Mouse (Mus musculus): ENCODE data around the gene Cldn22. TPM values are rescaled to one million over a fixed set of nuclear protein-coding genes. Genes with fewer than 3 reads are reported as not detected.

The Cldn22 gene
- polyA plus RNA-seq, 1 experiment from 2014 or later: not detected

DNA sequence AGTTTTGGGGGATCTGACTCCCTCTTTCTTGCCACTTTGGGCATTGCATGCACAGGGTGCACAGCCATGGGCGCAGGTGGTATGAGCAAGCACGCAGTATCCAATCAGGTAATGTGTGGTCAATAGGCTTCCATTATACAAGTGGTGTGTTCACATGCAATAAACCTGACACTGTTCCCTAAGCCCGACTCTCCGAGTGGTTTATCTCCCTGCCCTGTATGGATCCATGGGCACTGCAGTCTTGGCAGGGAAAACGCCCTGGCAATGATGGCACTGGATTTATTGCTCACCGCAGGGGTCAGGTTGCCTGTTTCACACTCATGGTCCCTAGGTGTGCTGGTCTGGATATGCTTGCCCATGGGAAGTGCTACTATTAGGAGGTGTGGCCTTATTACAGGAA is 23.6 kb downstream of the Cldn22 start:
- Histone ChIP-seq H3K9me3 (replicated peaks; ENCODE audit: control insufficient read depth, low read length) (no peaks in the 10 kb centered on the region), H3K4me2 (ENCODE audit: low read depth, low read length) (no peak overlapping the region), H3K36me3 (ENCODE audit: control insufficient read depth, insufficient read depth) (peaks cover 5% of the 10 kb centered on the region), H3K4me3 (ENCODE audit: low read depth, low read length) (no peak overlapping the region), H3K4me1 (ENCODE audit: control insufficient read depth, low read depth, low read length) (no peaks in the 10 kb centered on the region), H3K27me3 (ENCODE audit: control insufficient read depth, insufficient read depth, low read depth, low read length) (no peaks in the 10 kb centered on the region), H3K27ac (ENCODE audit: low read length) (no peak overlapping the region), H3K9ac (ENCODE audit: low read depth, low read length) (no peak overlapping the region)
- no peak for ATAC-seq (ENCODE audit: low read depth)
- 79% methylated on average over 6 of the region's 6 CpGs for WGBS (ENCODE audit: insufficient replicate concordance)

DNA sequence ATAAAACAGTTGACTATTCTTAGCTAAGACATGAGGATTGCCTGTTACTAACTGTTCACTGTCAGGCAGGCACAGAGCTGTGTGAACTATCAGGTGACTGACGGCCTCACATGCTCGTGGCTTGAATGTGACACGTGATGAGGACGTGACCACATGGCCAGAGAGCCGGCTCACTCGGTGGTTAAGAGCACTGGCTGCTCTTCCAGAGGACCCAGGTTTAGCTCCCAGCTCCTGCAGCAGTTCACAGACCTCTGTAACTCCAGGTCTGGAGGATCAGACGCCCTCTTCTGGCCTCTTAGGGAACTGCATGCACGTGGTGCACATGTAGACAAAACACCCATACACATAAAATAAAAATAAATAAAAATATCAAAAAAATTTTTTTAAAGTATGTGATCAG is 25.6 kb downstream of the Cldn22 start:
- H3K36me3 ChIP-seq (ENCODE audit: control insufficient read depth, insufficient read depth): peaks cover 5% of the 10 kb centered on the region
- H3K4me2 ChIP-seq (ENCODE audit: low read depth, low read length): no peak overlapping the region
- H3K4me1 ChIP-seq (ENCODE audit: control insufficient read depth, low read depth, low read length): no peaks in the 10 kb centered on the region
- H3K9me3 ChIP-seq (replicated peaks; ENCODE audit: control insufficient read depth, low read length): no peaks in the 10 kb centered on the region
- H3K9ac ChIP-seq (ENCODE audit: low read depth, low read length): no peak overlapping the region
- H3K4me3 ChIP-seq (ENCODE audit: low read depth, low read length): no peak overlapping the region
- ATAC-seq (ENCODE audit: low read depth): no peak
- H3K27me3 ChIP-seq (ENCODE audit: control insufficient read depth, insufficient read depth, low read depth, low read length): no peaks in the 10 kb centered on the region
- 68% methylated on average over 8 of the region's 8 CpGs for WGBS (ENCODE audit: insufficient replicate concordance)
- no peak overlapping the region for H3K27ac ChIP-seq (ENCODE audit: low read length)

- Histone ChIP-seq H3K9ac (ENCODE audit: low read depth, low read length) (no peak overlapping the region), H3K9me3 (replicated peaks; ENCODE audit: control insufficient read depth, low read length) (no peaks in the 10 kb centered on the region), H3K27ac (ENCODE audit: low read length) (no peak overlapping the region), H3K4me2 (ENCODE audit: low read depth, low read length) (peak overlapping the region; percentile 35), H3K4me1 (ENCODE audit: control insufficient read depth, low read depth, low read length) (no peaks in the 10 kb centered on the region), H3K4me3 (ENCODE audit: low read depth, low read length) (peak overlapping the region; percentile 37), H3K27me3 (ENCODE audit: control insufficient read depth, insufficient read depth, low read depth, low read length) (no peaks in the 10 kb centered on the region), H3K36me3 (ENCODE audit: control insufficient read depth, insufficient read depth) (peaks cover 5% of the 10 kb centered on the region)
- ATAC-seq (ENCODE audit: low read depth): no peak
- WGBS (ENCODE audit: insufficient replicate concordance): 23% methylated on average over 12 of the region's 12 CpGs
Observed at GRCm38 (mm10) chr8:47851824-47852502, 27.7 kb downstream of the Cldn22 start.

DNA sequence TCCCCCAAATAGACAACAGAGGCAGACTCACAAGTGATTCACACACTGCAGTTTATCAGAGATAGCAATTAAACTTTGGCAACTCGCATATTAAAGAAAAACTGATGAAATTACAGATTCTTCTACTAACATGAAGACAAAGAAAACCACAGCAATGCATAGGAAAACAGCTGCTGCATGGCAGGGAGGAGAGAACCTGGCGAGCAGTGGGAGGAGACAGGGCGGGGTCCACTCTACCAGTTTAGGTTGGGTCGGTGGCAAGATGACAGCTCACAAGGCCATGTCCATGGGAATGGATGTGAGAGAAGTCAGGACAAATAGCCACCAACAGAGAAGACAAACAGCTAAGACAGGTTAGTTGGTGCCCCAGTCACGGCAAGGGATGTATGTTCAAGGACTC is 28.5 kb downstream of the Cldn22 start:
- Histone ChIP-seq H3K27me3 (ENCODE audit: control insufficient read depth, insufficient read depth, low read depth, low read length) (no peaks in the 10 kb centered on the region), H3K4me2 (ENCODE audit: low read depth, low read length) (no peak overlapping the region), H3K4me1 (ENCODE audit: control insufficient read depth, low read depth, low read length) (no peaks in the 10 kb centered on the region), H3K9ac (ENCODE audit: low read depth, low read length) (no peak overlapping the region), H3K36me3 (ENCODE audit: control insufficient read depth, insufficient read depth) (peaks cover 5% of the 10 kb centered on the region), H3K9me3 (replicated peaks; ENCODE audit: control insufficient read depth, low read length) (no peaks in the 10 kb centered on the region), H3K4me3 (ENCODE audit: low read depth, low read length) (no peak overlapping the region), H3K27ac (ENCODE audit: low read length) (no peak overlapping the region)
- 51% methylated on average over 5 of the region's 5 CpGs for WGBS (ENCODE audit: insufficient replicate concordance)
- no peak for ATAC-seq (ENCODE audit: low read depth)

DNA sequence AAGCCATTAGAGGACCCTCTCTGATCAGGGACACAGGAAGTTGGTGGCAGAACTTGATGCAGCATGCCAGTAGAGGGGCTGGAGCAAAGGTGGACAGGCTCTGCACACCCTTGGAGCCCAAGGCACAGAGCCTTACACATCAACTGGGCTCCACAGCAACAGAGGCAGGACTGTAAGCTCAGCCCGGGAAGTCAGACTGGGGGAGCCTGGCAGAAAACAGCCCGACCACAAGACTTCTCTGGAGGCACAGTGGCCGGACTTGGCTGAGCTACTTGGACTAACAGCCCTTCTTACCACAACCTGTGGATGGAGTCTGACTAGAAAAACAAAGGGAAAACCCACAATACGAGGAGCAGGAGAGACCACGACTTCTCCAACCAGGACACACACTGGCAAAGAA is 29.1 kb downstream of the Cldn22 start:
- H3K9ac ChIP-seq (ENCODE audit: low read depth, low read length): no peak overlapping the region
- no peak overlapping the region for H3K4me2 ChIP-seq (ENCODE audit: low read depth, low read length)
- no peak overlapping the region for H3K27ac ChIP-seq (ENCODE audit: low read length)
- peaks cover 5% of the 10 kb centered on the region for H3K36me3 ChIP-seq (ENCODE audit: control insufficient read depth, insufficient read depth)
- 56% methylated on average over 5 of the region's 5 CpGs for WGBS (ENCODE audit: insufficient replicate concordance)
- ATAC-seq (ENCODE audit: low read depth): no peak
- no peaks in the 10 kb centered on the region for H3K27me3 ChIP-seq (ENCODE audit: control insufficient read depth, insufficient read depth, low read depth, low read length)
- H3K9me3 ChIP-seq (replicated peaks; ENCODE audit: control insufficient read depth, low read length): no peaks in the 10 kb centered on the region
- no peaks in the 10 kb centered on the region for H3K4me1 ChIP-seq (ENCODE audit: control insufficient read depth, low read depth, low read length)
- no peak overlapping the region for H3K4me3 ChIP-seq (ENCODE audit: low read depth, low read length)

GRCm38 (mm10) chr8:47859259-47859658 is 35.0 kb downstream of the Cldn22 start:
- Histone ChIP-seq H3K27me3 (ENCODE audit: control insufficient read depth, insufficient read depth, low read depth, low read length) (no peaks in the 10 kb centered on the region), H3K4me2 (ENCODE audit: low read depth, low read length) (no peak overlapping the region), H3K9me3 (replicated peaks; ENCODE audit: control insufficient read depth, low read length) (no peaks in the 10 kb centered on the region), H3K27ac (ENCODE audit: low read length) (no peak overlapping the region), H3K4me1 (ENCODE audit: control insufficient read depth, low read depth, low read length) (no peaks in the 10 kb centered on the region), H3K36me3 (ENCODE audit: control insufficient read depth, insufficient read depth) (no peaks in the 10 kb centered on the region; the same call in 1 of the 2 replicates), H3K4me3 (ENCODE audit: low read depth, low read length) (no peak overlapping the region), H3K9ac (ENCODE audit: low read depth, low read length) (no peak overlapping the region)
- ATAC-seq (ENCODE audit: low read depth): no peak
- 76% methylated on average over 12 of the region's 12 CpGs for WGBS (ENCODE audit: insufficient replicate concordance)

DNA sequence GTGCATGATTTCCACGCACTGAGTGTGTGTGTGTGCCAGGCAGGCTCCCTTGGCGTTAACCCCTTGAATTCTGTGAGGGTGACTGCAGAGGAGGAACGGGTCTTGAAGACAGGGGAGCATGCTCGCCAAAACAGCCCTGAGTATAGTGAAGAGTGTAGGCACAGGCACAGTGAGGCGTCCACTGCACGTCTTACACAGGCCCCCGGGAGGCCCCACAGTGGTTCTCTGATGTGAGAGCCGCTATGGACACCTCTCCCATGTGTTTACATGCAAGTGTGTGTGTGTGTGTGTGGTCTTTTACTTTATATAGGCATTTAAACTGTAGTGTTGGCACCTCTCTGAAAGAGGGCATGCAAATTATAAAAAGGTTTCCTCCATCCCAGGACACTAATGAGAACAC is 42.3 kb downstream of the Cldn22 start:
- Histone ChIP-seq H3K4me3 (ENCODE audit: low read depth, low read length) (no peak overlapping the region), H3K36me3 (ENCODE audit: control insufficient read depth, insufficient read depth) (no peaks in the 10 kb centered on the region), H3K4me2 (ENCODE audit: low read depth, low read length) (no peak overlapping the region), H3K9me3 (replicated peaks; ENCODE audit: control insufficient read depth, low read length) (no peaks in the 10 kb centered on the region), H3K27me3 (ENCODE audit: control insufficient read depth, insufficient read depth, low read depth, low read length) (no peaks in the 10 kb centered on the region), H3K27ac (ENCODE audit: low read length) (no peak overlapping the region), H3K4me1 (ENCODE audit: control insufficient read depth, low read depth, low read length) (no peaks in the 10 kb centered on the region), H3K9ac (ENCODE audit: low read depth, low read length) (no peak overlapping the region)
- WGBS (ENCODE audit: insufficient replicate concordance): 62% methylated on average over 8 of the region's 8 CpGs
- no peak for ATAC-seq (ENCODE audit: low read depth)

GRCm38 (mm10) chr8:47867067-47867466 is 42.8 kb downstream of the Cldn22 start:
- H3K4me1 ChIP-seq (ENCODE audit: control insufficient read depth, low read depth, low read length): no peaks in the 10 kb centered on the region
- H3K9me3 ChIP-seq (replicated peaks; ENCODE audit: control insufficient read depth, low read length): no peaks in the 10 kb centered on the region
- H3K36me3 ChIP-seq (ENCODE audit: control insufficient read depth, insufficient read depth): no peaks in the 10 kb centered on the region
- ATAC-seq (ENCODE audit: low read depth): no peak
- H3K4me3 ChIP-seq (ENCODE audit: low read depth, low read length): no peak overlapping the region
- no peak overlapping the region for H3K4me2 ChIP-seq (ENCODE audit: low read depth, low read length)
- H3K27ac ChIP-seq (ENCODE audit: low read length): no peak overlapping the region
- WGBS (ENCODE audit: insufficient replicate concordance): 24% methylated on average over 8 of the region's 8 CpGs
- no peak overlapping the region for H3K9ac ChIP-seq (ENCODE audit: low read depth, low read length)
- H3K27me3 ChIP-seq (ENCODE audit: control insufficient read depth, insufficient read depth, low read depth, low read length): no peaks in the 10 kb centered on the region

- 40% methylated on average over 13 of the region's 13 CpGs for WGBS (ENCODE audit: insufficient replicate concordance)
- H3K36me3 ChIP-seq (ENCODE audit: control insufficient read depth, insufficient read depth): no peaks in the 10 kb centered on the region
- H3K27ac ChIP-seq (ENCODE audit: low read length): no peak overlapping the region
- H3K9me3 ChIP-seq (replicated peaks; ENCODE audit: control insufficient read depth, low read length): no peaks in the 10 kb centered on the region
- no peak overlapping the region for H3K9ac ChIP-seq (ENCODE audit: low read depth, low read length)
- no peaks in the 10 kb centered on the region for H3K27me3 ChIP-seq (ENCODE audit: control insufficient read depth, insufficient read depth, low read depth, low read length)
- H3K4me3 ChIP-seq (ENCODE audit: low read depth, low read length): no peak overlapping the region
- ATAC-seq (ENCODE audit: low read depth): peak; percentile 55; the same call in 1 of the 2 replicates
- H3K4me2 ChIP-seq (ENCODE audit: low read depth, low read length): no peak overlapping the region
- H3K4me1 ChIP-seq (ENCODE audit: control insufficient read depth, low read depth, low read length): no peaks in the 10 kb centered on the region
Observed at GRCm38 (mm10) chr8:47872361-47873107, 48.3 kb downstream of the Cldn22 start.
